Mouse (Mus musculus): Measurements from ENCODE around the gene Daam1.

GRCm38 (mm10) chr12:71973577-71973976 is 142.7 kb downstream of the Daam1 start:
- no peak for TF ChIP-seq CTCF (IDR thresholded peaks at IDR 0.05; ENCODE audit: insufficient read depth, low read length)
- no peak for TF ChIP-seq POLR2A (IDR thresholded peaks at IDR 0.05; ENCODE audit: borderline replicate concordance, extremely low read depth, low read depth, low read length)
